Mouse (Mus musculus) hindbrain, embryonic 12.5 days (tissue): Measurements from ENCODE around the gene Olfr183. TPM values are rescaled to one million over a fixed set of nuclear protein-coding genes. Genes with fewer than 3 reads are reported as not detected.
"Not testable (repeated sequence)": the region's sequence is repeated elsewhere in the genome, so short reads cannot be mapped to it uniquely, and the experiment has no call there.

Experiments used
- ATAC-seq: fragments of 200-750 bp; cut with Nextera tagmentation; 2 replicates; pipeline ENCODE4 v1.8.0; 2017; ENCODE audit warnings: moderate TSS enrichment; ENCODE audit not compliant: low FRiP score
- H3K27ac ChIP-seq: fragments of 300-500 bp; sonication (generic); 2 replicates; pipeline ENCODE4 v1.5.1; 2016; ENCODE audit warnings: mild to moderate bottlenecking
- H3K27me3 ChIP-seq: fragments of 300-500 bp; sonication (generic); 2 replicates; pipeline ENCODE4 v1.6.1; 2016; ENCODE audit warnings: mild to moderate bottlenecking
- H3K36me3 ChIP-seq: fragments of 300-500 bp; sonication (generic); 2 replicates; pipeline ENCODE4 v1.6.1; 2016; ENCODE audit warnings: mild to moderate bottlenecking
- H3K4me1 ChIP-seq: fragments of 300-500 bp; sonication (generic); 2 replicates; pipeline ENCODE4 v1.6.1; 2016
- H3K4me2 ChIP-seq: fragments of 300-500 bp; sonication (generic); replicated peaks from 2 replicates; pipeline ENCODE4 v1.6.1; 2016; ENCODE audit warnings: mild to moderate bottlenecking
- H3K4me3 ChIP-seq: fragments of 300-500 bp; sonication (generic); 2 replicates; pipeline ENCODE4 v1.5.1; 2016; ENCODE audit warnings: mild to moderate bottlenecking
- H3K9ac ChIP-seq: fragments of 300-500 bp; sonication (generic); 2 replicates; pipeline ENCODE4 v1.6.1; 2016; ENCODE audit warnings: mild to moderate bottlenecking, moderate library complexity
- H3K9me3 ChIP-seq: fragments of 300-500 bp; sonication (generic); replicated peaks from 2 replicates; pipeline ENCODE4 v1.6.1; 2016; ENCODE audit warnings: mild to moderate bottlenecking
- WGBS: fragments of 180-500 bp; shearing (Covaris S2); methylation state at CpG from one replicate; pipeline ENCODE4 v1.1.7; 2016; 5-methylcytosine and 5-hydroxymethylcytosine counted together
- polyA plus RNA-seq: library from polyadenylated mRNA; unstranded; fragments of >200 nt; fragmentation: Nextera tagmentation; extraction: Ambion mirVana; gene quantifications from 2 replicates; pipeline ENCODE4 v1.2.1, GENCODE M21; 2016

Olfr183 gene
- not detected in 2 replicates for polyA plus RNA-seq

DNA sequence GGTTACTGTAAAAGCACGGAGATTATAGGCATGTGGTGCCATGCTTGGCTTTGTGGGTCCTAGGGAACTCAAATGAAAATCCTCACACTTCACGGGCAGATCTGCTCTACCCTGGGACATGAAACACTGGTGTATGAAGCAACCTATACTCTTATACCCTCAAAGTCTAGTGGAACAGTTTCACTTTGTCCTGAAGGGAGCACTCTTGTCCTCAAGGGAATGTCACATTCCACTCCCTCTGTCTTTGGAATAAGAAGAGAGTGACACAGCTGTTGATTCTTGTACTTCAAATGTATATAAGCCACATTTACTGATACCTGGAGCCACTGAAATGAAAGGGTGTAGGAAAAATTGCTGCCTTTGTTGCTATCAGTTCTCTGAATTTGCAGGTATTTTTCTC is at the start of gene Olfr183:
Gene Olfr183, plus strand, starts transcription at position 301 of the 400 bp plus-strand sequence.
- Histone ChIP-seq H3K27ac (no peak within 1 kb of the TSS), H3K4me1 (no peaks in the 10 kb centered on the region), H3K4me3 (no peak within 1 kb of the TSS), H3K27me3 (no peaks in the 10 kb centered on the region), H3K4me2 (no peak within 1 kb of the TSS), H3K9ac (no peak within 1 kb of the TSS), H3K9me3 (no peaks in the 10 kb centered on the region), H3K36me3 (no peaks in the 10 kb centered on the region)
- WGBS, result 75% methylated on average over 2 of the region's 2 CpGs
- ATAC-seq, result no peak

DNA sequence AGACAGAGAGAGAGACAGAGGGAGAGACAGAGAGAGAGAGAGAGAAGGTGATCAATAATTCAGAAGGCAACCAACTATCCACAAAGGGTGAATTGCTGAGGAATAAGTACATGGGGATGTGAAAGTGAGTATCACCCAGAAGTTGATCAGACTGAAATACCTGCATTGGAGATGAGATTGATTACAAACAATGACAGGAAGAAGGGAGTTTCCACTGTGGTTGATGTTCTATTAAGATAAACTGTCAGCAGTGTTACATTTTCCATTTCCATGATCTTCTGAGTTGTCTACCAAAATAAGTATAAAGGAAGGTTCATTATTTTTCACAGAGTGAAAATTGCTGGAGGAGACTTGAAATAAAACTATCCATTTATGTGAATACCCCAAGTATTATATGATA is 12.0 kb downstream of the Olfr183 start:
- H3K4me2 ChIP-seq, result no peak overlapping the region
- H3K27me3 ChIP-seq, result no peaks in the 10 kb centered on the region
- no peak overlapping the region for H3K27ac ChIP-seq
- no peaks in the 10 kb centered on the region for H3K4me1 ChIP-seq
- H3K4me3 ChIP-seq, result no peak overlapping the region
- no peaks in the 10 kb centered on the region for H3K36me3 ChIP-seq
- no peak overlapping the region for H3K9ac ChIP-seq
- no peaks in the 10 kb centered on the region for H3K9me3 ChIP-seq
- no peak for ATAC-seq

DNA sequence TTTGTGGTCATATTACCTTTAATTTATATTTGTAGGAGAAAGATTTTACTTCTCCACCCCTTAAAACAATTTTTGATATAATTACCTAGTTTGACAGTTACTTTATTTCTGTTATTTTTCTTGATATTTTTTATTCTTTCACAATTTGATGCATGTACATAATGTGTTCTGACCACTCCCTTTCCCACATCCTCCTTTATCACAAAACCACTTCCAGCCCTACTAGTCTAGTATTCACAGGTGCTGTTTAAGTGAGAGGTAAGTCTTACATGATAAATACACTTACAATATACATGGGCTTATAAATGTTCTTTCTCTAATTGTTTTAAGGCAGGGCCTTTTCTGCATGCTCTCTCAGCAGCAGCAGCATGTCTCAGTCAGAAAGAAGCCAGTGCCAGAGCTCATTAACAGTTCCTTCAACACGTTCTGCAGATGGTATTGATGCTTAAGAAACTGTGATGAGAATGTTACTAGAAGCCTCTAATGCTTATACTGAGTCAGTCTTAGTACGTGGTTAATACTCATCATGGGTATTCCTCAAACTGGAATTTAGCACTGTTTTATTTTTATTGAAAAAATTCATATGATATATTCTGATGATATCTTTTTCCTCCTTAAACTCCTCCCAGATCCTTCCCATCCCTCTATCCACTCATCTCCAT is 18.3 kb downstream of the Olfr183 start:
- Histone ChIP-seq H3K9me3 (no peaks in the 10 kb centered on the region), H3K27me3 (no peaks in the 10 kb centered on the region), H3K9ac (no peak overlapping the region), H3K4me3 (no peak overlapping the region), H3K4me1 (no peaks in the 10 kb centered on the region), H3K36me3 (no peaks in the 10 kb centered on the region), H3K4me2 (no peak overlapping the region), H3K27ac (no peak overlapping the region)
- 73% methylated on average over 2 of the region's 2 CpGs for WGBS
- ATAC-seq, result no peak

DNA sequence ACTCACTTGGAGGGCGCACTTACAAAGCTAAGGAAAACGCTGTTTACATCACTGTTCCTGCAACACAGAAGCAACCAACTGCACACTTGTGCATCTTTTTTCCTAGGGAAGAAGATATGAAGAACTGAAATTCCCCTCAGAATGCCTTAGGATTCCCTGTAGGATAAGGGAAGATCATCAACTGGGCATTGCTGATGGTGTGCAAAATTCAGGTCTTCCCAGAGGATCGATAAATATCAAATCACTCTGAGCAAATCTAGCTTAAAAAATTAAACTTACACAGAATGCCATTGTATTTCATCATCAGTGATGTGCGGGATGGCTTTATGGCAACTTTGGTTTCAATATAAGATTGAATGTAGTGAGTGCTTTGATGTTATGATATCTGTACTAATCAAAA is 35.0 kb downstream of the Olfr183 start, which contains the start of gene Olfr186:
Gene Olfr186, minus strand, starts transcription at position 101 of the 400 bp plus-strand sequence.
- Histone ChIP-seq H3K27me3 (no peaks in the 10 kb centered on the region), H3K4me3 (no peak within 1 kb of the TSS), H3K36me3 (no peaks in the 10 kb centered on the region), H3K4me1 (no peaks in the 10 kb centered on the region), H3K9me3 (no peaks in the 10 kb centered on the region), H3K4me2 (no peak within 1 kb of the TSS), H3K27ac (no peak within 1 kb of the TSS), H3K9ac (no peak within 1 kb of the TSS)
- WGBS, result 95% methylated on average over 4 of the region's 4 CpGs
- no peak for ATAC-seq

GRCm38 (mm10) chr16:59039710-59040109 is 44.6 kb downstream of the Olfr183 start, which contains the start of gene Olfr187:
Gene Olfr187, minus strand, starts transcription at chr16:59039767.
- Histone ChIP-seq H3K9me3 (no peaks in the 10 kb centered on the region), H3K4me1 (no peaks in the 10 kb centered on the region), H3K36me3 (no peaks in the 10 kb centered on the region), H3K9ac (no peak within 1 kb of the TSS), H3K27me3 (no peaks in the 10 kb centered on the region), H3K27ac (no peak within 1 kb of the TSS), H3K4me3 (no peak within 1 kb of the TSS), H3K4me2 (no peak within 1 kb of the TSS)
- WGBS, result 88% methylated on average over 7 of the region's 7 CpGs
- ATAC-seq, result no peak

DNA sequence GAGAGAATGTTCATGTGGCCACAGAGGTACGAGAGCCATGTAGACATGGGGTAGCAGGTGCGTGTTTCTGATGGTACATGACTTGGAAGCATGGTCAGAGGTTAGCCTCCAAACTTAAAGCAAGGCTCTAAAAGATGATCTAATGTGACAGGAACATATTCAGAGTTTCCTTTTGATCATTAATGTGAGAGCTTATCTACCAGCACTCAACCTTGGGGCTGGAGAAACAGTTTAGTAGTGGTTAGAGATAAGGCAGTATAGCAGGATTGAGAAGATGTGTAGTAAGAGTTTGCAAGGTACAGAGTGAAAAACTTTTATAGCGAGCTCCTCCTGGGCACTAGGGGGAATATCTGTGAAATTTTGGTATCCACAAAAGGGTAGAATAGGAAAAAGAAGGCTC is 50.7 kb downstream of the Olfr183 start:
- ATAC-seq, result no peak
- H3K27me3 ChIP-seq, result no peaks in the 10 kb centered on the region
- no peak overlapping the region for H3K4me2 ChIP-seq
- H3K4me3 ChIP-seq, result no peak overlapping the region
- H3K36me3 ChIP-seq, result no peaks in the 10 kb centered on the region
- H3K9me3 ChIP-seq, result no peaks in the 10 kb centered on the region
- H3K27ac ChIP-seq, result no peak overlapping the region
- no peaks in the 10 kb centered on the region for H3K4me1 ChIP-seq
- no peak overlapping the region for H3K9ac ChIP-seq
- WGBS, result 88% methylated on average over 3 of the region's 3 CpGs

GRCm38 (mm10) chr16:59047579-59047978 is 52.4 kb downstream of the Olfr183 start:
- Histone ChIP-seq H3K36me3 (no peaks in the 10 kb centered on the region), H3K4me1 (no peaks in the 10 kb centered on the region), H3K27me3 (no peaks in the 10 kb centered on the region), H3K4me3 (no peak overlapping the region), H3K4me2 (no peak overlapping the region), H3K9ac (no peak overlapping the region), H3K9me3 (no peaks in the 10 kb centered on the region), H3K27ac (no peak overlapping the region)
- ATAC-seq, result no peak
- 52% methylated on average over 4 of the region's 4 CpGs for WGBS

DNA sequence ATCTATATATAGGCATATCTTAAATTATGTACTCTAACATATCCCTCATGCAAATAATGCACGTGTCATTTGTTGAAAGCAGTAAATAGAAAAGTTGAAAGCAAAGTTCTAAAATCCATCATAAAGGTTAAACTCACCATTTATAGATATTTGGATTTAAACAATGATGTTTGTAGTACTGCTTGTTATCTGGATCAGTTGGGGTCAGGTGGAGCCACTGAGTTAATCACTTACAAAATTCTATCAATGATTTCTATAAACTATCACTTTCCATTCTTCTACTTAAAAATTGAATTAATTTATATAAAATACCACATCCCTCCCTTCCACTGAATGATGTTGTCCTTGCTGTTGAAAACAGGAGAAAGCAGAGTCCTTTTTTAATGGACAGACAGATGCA is 53.7 kb downstream of the Olfr183 start:
- Histone ChIP-seq H3K9ac (no peak overlapping the region), H3K36me3 (no peaks in the 10 kb centered on the region)
- WGBS, result 86% methylated on average over 1 of the region's 1 CpGs

DNA sequence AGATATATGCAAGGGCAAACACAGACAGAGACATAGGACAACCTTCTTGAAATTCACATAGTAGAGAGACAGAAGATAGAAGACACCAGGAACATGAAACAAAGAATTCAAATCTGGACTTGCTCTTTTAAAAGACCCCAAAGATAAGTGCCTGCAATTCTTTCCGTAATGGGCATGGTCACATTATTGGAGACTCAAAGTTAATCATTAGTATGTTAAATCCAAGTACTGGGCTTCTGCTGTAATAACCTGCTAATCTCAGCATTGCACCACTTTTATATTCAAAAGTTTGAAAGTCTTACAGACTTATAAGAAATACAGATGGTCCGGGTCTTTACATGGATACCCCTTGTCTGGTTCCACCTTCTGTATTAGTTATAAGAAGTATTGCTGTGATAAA is 54.1 kb downstream of the Olfr183 start:
- not testable (repeated sequence) for H3K27ac ChIP-seq, H3K36me3 ChIP-seq, H3K27me3 ChIP-seq, ATAC-seq, H3K9me3 ChIP-seq, H3K4me1 ChIP-seq, H3K9ac ChIP-seq, H3K4me3 ChIP-seq, H3K4me2 ChIP-seq
- 96% methylated on average over 2 of the region's 2 CpGs for WGBS

More for the DNA sequence above, 53.7 kb downstream of the Olfr183 start:
- Histone ChIP-seq H3K4me2 (no peak overlapping the region), H3K9me3 (no peaks in the 10 kb centered on the region), H3K27me3 (no peaks in the 10 kb centered on the region), H3K27ac (no peak overlapping the region), H3K4me1 (no peaks in the 10 kb centered on the region), H3K4me3 (no peak overlapping the region)
- no peak for ATAC-seq

Other genes starting within 250 kb of the Olfr183 start
- gene Olfr172, start 232.2 kb upstream of the Olfr183 start, polyA plus RNA-seq, result not detected in 2 replicates
- gene Olfr173, start 195.1 kb upstream of the Olfr183 start, polyA plus RNA-seq, result not detected in 2 replicates
- gene Olfr175-ps1, start 168.6 kb upstream of the Olfr183 start, polyA plus RNA-seq, result not detected in 2 replicates
- not detected in 2 replicates for gene Olfr177, start 120.6 kb upstream of the Olfr183 start, polyA plus RNA-seq
- not detected in 2 replicates for gene Olfr178, start 103.3 kb upstream of the Olfr183 start, polyA plus RNA-seq
- gene Olfr181, start 66.6 kb upstream of the Olfr183 start, polyA plus RNA-seq, result not detected in 2 replicates
- gene Olfr180, start 66.0 kb upstream of the Olfr183 start, polyA plus RNA-seq, result not detected in 2 replicates
- not detected in 2 replicates for gene Olfr186, start 34.9 kb downstream of the Olfr183 start, polyA plus RNA-seq
- not detected in 2 replicates for gene Olfr187, start 44.4 kb downstream of the Olfr183 start, polyA plus RNA-seq
- not detected in 2 replicates for gene Olfr190, start 82.6 kb downstream of the Olfr183 start, polyA plus RNA-seq
- gene Olfr191, start 94.5 kb downstream of the Olfr183 start, polyA plus RNA-seq, result not detected in 2 replicates
- not detected in 2 replicates for gene Olfr193, start 116.5 kb downstream of the Olfr183 start, polyA plus RNA-seq
- not detected in 2 replicates for gene Olfr194, start 125.7 kb downstream of the Olfr183 start, polyA plus RNA-seq
- gene Olfr195, start 151.7 kb downstream of the Olfr183 start, polyA plus RNA-seq, result not detected in 2 replicates
- gene Olfr196, start 175.1 kb downstream of the Olfr183 start, polyA plus RNA-seq, result not detected in 2 replicates
- gene Olfr198, start 208.2 kb downstream of the Olfr183 start, polyA plus RNA-seq, result not detected in 2 replicates
- not detected in 2 replicates for gene Olfr199, start 224.4 kb downstream of the Olfr183 start, polyA plus RNA-seq